Mouse (Mus musculus) heart, embryonic 12.5 days (tissue): ENCODE data around the gene Ipo5. TPM values are rescaled to one million over a fixed set of nuclear protein-coding genes. Genes with fewer than 3 reads are reported as not detected.
A peak's percentile ranks its signal among the peaks of the same experiment; 100 is the strongest.

Experiments
- ATAC-seq: fragments of 200-750 bp; cut with Nextera tagmentation; 2 replicates; pipeline ENCODE4 v1.8.0; 2017; ENCODE audit warnings: moderate TSS enrichment, moderate library complexity; ENCODE audit not compliant: insufficient number of reproducible peaks, low FRiP score
- H3K27ac ChIP-seq: fragments of 300-500 bp; sonication (generic); 2 replicates; pipeline ENCODE4 v1.5.1; 2016; ENCODE audit warnings: mild to moderate bottlenecking, moderate library complexity; ENCODE audit not compliant: poor library complexity, severe bottlenecking
- H3K27me3 ChIP-seq: fragments of 300-500 bp; sonication (generic); replicated peaks from 2 replicates; pipeline ENCODE4 v1.6.1; 2016; ENCODE audit warnings: mild to moderate bottlenecking, moderate library complexity
- H3K36me3 ChIP-seq: fragments of 300-500 bp; sonication (generic); 2 replicates; pipeline ENCODE4 v1.6.1; 2016; ENCODE audit warnings: mild to moderate bottlenecking, moderate library complexity
- H3K4me1 ChIP-seq: fragments of 300-500 bp; sonication (generic); replicated peaks from 2 replicates; pipeline ENCODE4 v1.6.1; 2016; ENCODE audit warnings: mild to moderate bottlenecking
- H3K4me2 ChIP-seq: fragments of 300-500 bp; sonication (generic); 2 replicates; pipeline ENCODE4 v1.6.1; 2016; ENCODE audit warnings: mild to moderate bottlenecking, moderate library complexity
- H3K4me3 ChIP-seq: fragments of 300-500 bp; sonication (generic); 2 replicates; pipeline ENCODE4 v1.5.1; 2016; ENCODE audit warnings: mild to moderate bottlenecking
- H3K9ac ChIP-seq: fragments of 300-500 bp; sonication (generic); 2 replicates; pipeline ENCODE4 v1.6.1; 2016; ENCODE audit warnings: mild to moderate bottlenecking, moderate library complexity
- H3K9me3 ChIP-seq: fragments of 300-500 bp; sonication (generic); replicated peaks from 2 replicates; pipeline ENCODE4 v1.6.1; 2016; ENCODE audit warnings: mild to moderate bottlenecking, moderate library complexity
- WGBS: fragments of 180-500 bp; shearing (Covaris S2); methylation state at CpG from one replicate; pipeline ENCODE4 v1.1.7; 2016; 5-methylcytosine and 5-hydroxymethylcytosine counted together
- polyA plus RNA-seq: library from polyadenylated mRNA; unstranded; fragments of >200 nt; fragmentation: Nextera tagmentation; extraction: Ambion mirVana; gene quantifications from 2 replicates; pipeline ENCODE4 v1.2.1, GENCODE M21; 2016

The Ipo5 gene
- 98.8 and 103 TPM in 2 replicates for polyA plus RNA-seq

DNA sequence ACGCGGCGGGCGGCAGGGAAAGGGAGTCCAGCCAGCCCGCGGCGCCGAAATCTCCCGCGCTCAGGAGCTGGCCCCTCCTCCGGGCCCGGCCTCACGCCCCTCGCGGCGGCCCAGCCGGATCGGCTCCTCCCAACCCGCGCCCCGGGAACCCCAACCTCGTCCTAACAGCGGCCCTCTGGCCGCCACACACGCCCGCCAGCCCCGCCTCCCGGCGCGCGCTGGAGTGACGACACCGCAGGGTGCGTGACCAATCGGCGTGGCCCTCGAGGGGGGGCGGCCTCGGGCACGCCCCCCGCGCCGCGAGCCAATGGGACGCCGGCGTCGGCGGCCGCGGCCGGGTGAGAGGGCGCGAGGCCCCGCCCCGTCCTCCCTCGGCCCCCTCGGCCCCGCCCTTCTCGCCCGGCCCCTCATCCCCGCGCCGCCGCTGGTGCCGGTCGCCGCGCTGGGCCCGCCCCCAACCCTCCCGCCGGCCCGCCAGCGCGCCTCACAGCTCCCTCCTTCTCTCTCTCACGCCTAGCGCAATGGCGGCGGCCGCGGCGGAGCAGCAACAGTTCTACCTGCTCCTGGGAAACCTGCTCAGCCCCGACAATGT, at the start of gene Ipo5:
Ipo5 (plus strand) TSS at position 492 of the 592 bp plus-strand sequence.
- H3K9me3 ChIP-seq = no peaks in the 10 kb centered on the region
- 1% methylated on average over 54 of the region's 83 CpGs for WGBS
- peaks cover 7% of the 10 kb centered on the region; the same call in 1 of the 2 replicates for H3K4me1 ChIP-seq
- H3K4me3 ChIP-seq = peak within 1 kb of the TSS; percentile 99
- no peaks in the 10 kb centered on the region for H3K27me3 ChIP-seq
- peak within 1 kb of the TSS; percentile 94 for H3K9ac ChIP-seq
- H3K4me2 ChIP-seq = peak within 1 kb of the TSS; percentile 96
- peak within 1 kb of the TSS; percentile 92 for H3K27ac ChIP-seq
- ATAC-seq = peak; percentile 98
- no peaks in the 10 kb centered on the region for H3K36me3 ChIP-seq

- Histone ChIP-seq H3K27ac (no peak overlapping the region), H3K9ac (no peak overlapping the region), H3K36me3 (no peaks in the 10 kb centered on the region), H3K27me3 (no peaks in the 10 kb centered on the region), H3K4me3 (no peak overlapping the region), H3K4me2 (no peak overlapping the region), H3K4me1 (no peaks in the 10 kb centered on the region), H3K9me3 (peaks cover 25% of the 10 kb centered on the region)
- ATAC-seq = no peak
- WGBS = 70% methylated on average over 3 of the region's 3 CpGs
These were observed 47.8 kb upstream of the Ipo5 start for GRCm38 (mm10) chr14:120863205-120863604.

- peaks cover 10% of the 10 kb centered on the region; the same call in 1 of the 2 replicates for H3K9me3 ChIP-seq
- no peak overlapping the region for H3K9ac ChIP-seq
- H3K4me3 ChIP-seq = no peak overlapping the region
- H3K4me1 ChIP-seq = no peaks in the 10 kb centered on the region
- H3K4me2 ChIP-seq = no peak overlapping the region
- H3K27ac ChIP-seq = no peak overlapping the region
- no peak for ATAC-seq
- no peaks in the 10 kb centered on the region for H3K27me3 ChIP-seq
- 77% methylated on average over 4 of the region's 4 CpGs for WGBS
- H3K36me3 ChIP-seq = no peaks in the 10 kb centered on the region
These were observed 46.1 kb upstream of the Ipo5 start for GRCm38 (mm10) chr14:120864896-120865295.

DNA sequence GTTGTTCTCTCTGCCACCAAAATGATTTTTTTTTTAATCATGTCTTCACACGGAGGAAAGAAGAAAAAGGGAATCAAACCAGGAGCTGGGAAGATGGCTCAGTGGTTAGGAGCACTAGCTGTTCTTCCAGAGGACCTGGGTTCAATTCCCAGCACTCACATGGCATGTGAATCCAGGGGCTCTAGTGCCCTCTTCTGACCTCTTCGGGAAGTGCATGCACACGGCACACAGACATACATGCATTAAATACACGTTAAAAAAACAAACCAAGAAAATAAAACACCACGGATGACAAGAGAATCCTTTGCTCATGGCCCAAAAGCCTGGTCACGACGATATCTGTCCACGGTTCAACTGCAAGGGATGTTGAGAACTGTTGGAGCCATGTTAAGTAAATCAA, 44.5 kb upstream of the Ipo5 start:
- WGBS = 92% methylated on average over 8 of the region's 8 CpGs
- Histone ChIP-seq H3K36me3 (no peaks in the 10 kb centered on the region), H3K4me1 (peaks cover 3% of the 10 kb centered on the region; the same call in 1 of the 2 replicates), H3K9me3 (peaks cover 14% of the 10 kb centered on the region; the same call in 1 of the 2 replicates), H3K4me3 (no peak overlapping the region), H3K27ac (no peak overlapping the region), H3K4me2 (no peak overlapping the region), H3K27me3 (no peaks in the 10 kb centered on the region), H3K9ac (no peak overlapping the region)
- ATAC-seq = no peak

- WGBS = 78% methylated on average over 5 of the region's 5 CpGs
- no peak overlapping the region for H3K27ac ChIP-seq
- H3K9ac ChIP-seq = no peak overlapping the region
- no peak overlapping the region for H3K4me2 ChIP-seq
- H3K9me3 ChIP-seq = peaks cover 14% of the 10 kb centered on the region; the same call in 1 of the 2 replicates
- H3K27me3 ChIP-seq = no peaks in the 10 kb centered on the region
- peaks cover 3% of the 10 kb centered on the region; the same call in 1 of the 2 replicates for H3K4me1 ChIP-seq
- no peaks in the 10 kb centered on the region for H3K36me3 ChIP-seq
- H3K4me3 ChIP-seq = no peak overlapping the region
- no peak for ATAC-seq
These were observed 43.9 kb upstream of the Ipo5 start for GRCm38 (mm10) chr14:120867121-120867520.

GRCm38 (mm10) chr14:120868494-120868893, 42.5 kb upstream of the Ipo5 start:
- Histone ChIP-seq H3K27ac (no peak overlapping the region), H3K4me1 (peaks cover 3% of the 10 kb centered on the region; the same call in 1 of the 2 replicates), H3K9me3 (peaks cover 5% of the 10 kb centered on the region; the same call in 1 of the 2 replicates), H3K36me3 (no peaks in the 10 kb centered on the region), H3K4me3 (no peak overlapping the region), H3K9ac (no peak overlapping the region; the same call in 1 of the 2 replicates), H3K27me3 (no peaks in the 10 kb centered on the region), H3K4me2 (no peak overlapping the region)
- no peak for ATAC-seq
- WGBS = 69% methylated on average over 8 of the region's 8 CpGs

- Histone ChIP-seq H3K9me3 (0 out of 2 replicates have a peak, but pooled peaks cover 5% of the 10 kb centered on the region), H3K36me3 (no peaks in the 10 kb centered on the region), H3K4me3 (no peak overlapping the region), H3K4me2 (no peak overlapping the region), H3K4me1 (peaks cover 22% of the 10 kb centered on the region), H3K9ac (no peak overlapping the region), H3K27ac (peak overlapping the region; percentile 56), H3K27me3 (no peaks in the 10 kb centered on the region)
- no peak for ATAC-seq
- 66% methylated on average over 5 of the region's 5 CpGs for WGBS
These were observed 40.3 kb upstream of the Ipo5 start for GRCm38 (mm10) chr14:120870736-120871135.

DNA sequence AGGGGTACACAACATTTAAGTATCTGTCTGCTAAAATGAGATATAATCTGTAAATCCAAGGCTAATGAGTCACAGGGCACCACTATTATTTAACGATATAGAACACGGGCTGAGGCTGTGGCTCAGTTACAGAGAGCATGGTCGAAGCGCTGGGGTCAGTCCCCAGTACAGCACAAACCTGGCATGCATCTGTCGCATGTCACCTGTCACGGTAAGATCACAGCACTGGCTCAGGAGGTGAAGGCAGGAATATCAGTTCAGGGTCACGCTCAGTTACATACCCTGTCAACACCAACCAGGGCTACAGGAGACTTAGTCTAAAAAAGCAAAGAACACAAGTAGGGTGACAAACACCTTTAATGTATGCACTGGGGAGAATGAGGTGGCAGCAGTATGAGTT, 36.6 kb upstream of the Ipo5 start:
- Histone ChIP-seq H3K9me3 (0 out of 2 replicates have a peak, but pooled peaks cover 5% of the 10 kb centered on the region), H3K4me3 (no peak overlapping the region), H3K27ac (peak overlapping the region; percentile 70; the same call in 1 of the 2 replicates), H3K36me3 (no peaks in the 10 kb centered on the region), H3K4me1 (peaks cover 34% of the 10 kb centered on the region), H3K9ac (no peak overlapping the region), H3K4me2 (no peak overlapping the region), H3K27me3 (no peaks in the 10 kb centered on the region)
- 54% methylated on average over 7 of the region's 7 CpGs for WGBS
- ATAC-seq = 0 out of 2 replicates have a peak, but pooled peaks have one; percentile 20

DNA sequence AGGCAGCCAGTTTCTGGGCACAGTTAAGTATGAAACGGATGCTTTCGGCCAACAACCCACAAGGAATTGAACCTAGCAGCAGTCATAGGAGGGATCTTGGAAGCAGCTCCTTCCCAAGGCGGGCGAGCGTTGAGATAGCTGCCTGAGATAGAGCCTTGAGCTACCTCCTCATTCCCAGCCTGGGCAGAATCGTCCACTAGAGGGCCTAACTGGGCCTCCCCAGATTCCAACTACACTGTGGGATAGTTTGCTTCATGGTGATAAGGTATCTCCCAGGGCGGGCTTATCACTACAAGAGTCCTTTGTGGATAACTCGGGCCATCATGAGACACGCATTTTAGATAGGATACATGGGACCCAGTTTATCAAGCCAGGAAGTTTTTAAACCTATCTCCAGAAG, 35.9 kb upstream of the Ipo5 start:
- H3K9me3 ChIP-seq = 0 out of 2 replicates have a peak, but pooled peaks cover 2% of the 10 kb centered on the region
- no peaks in the 10 kb centered on the region for H3K27me3 ChIP-seq
- no peak overlapping the region for H3K4me3 ChIP-seq
- H3K27ac ChIP-seq = peak overlapping the region; percentile 70
- peak overlapping the region; percentile 30 for H3K4me2 ChIP-seq
- no peaks in the 10 kb centered on the region for H3K36me3 ChIP-seq
- peaks cover 35% of the 10 kb centered on the region for H3K4me1 ChIP-seq
- 0 out of 2 replicates have a peak overlapping the region, but pooled peaks have one; percentile 11 for H3K9ac ChIP-seq
- 34% methylated on average over 9 of the region's 9 CpGs for WGBS
- ATAC-seq = 0 out of 2 replicates have a peak, but pooled peaks have one; percentile 54

DNA sequence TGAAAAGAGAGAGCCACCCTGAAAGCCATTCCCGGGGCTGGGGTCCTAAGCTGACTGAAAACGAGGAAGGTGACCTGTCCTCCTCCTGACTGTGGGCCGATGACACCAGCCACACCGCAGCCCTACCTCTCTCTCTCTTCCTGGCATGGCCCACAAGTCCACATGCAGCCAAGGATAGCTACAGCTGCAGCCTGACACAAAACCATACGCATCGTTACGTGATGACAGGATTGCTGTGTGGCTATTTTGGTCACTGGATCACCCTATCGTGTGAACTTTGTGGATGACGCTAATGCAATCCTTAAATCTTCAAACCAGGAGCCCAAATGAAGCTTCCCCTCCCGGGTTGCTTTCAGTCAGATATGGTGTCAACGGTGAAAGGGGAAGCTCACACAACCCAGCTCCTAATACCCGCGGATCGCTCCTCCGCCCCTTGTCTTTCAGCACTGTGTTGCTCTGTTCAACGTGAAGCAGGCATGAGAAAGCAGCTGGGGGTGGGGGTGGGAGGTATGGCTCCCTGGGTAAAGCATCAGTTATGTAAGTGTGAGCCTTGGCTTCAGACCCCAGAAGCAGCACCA, 35.1 kb upstream of the Ipo5 start:
- no peak for ATAC-seq
- H3K27me3 ChIP-seq = no peaks in the 10 kb centered on the region
- no peaks in the 10 kb centered on the region for H3K9me3 ChIP-seq
- peak overlapping the region; percentile 30 for H3K4me2 ChIP-seq
- peak overlapping the region; percentile 70 for H3K27ac ChIP-seq
- H3K9ac ChIP-seq = 0 out of 2 replicates have a peak overlapping the region, but pooled peaks have one; percentile 4
- 38% methylated on average over 16 of the region's 16 CpGs for WGBS
- H3K36me3 ChIP-seq = no peaks in the 10 kb centered on the region
- peaks cover 35% of the 10 kb centered on the region for H3K4me1 ChIP-seq
- H3K4me3 ChIP-seq = no peak overlapping the region

DNA sequence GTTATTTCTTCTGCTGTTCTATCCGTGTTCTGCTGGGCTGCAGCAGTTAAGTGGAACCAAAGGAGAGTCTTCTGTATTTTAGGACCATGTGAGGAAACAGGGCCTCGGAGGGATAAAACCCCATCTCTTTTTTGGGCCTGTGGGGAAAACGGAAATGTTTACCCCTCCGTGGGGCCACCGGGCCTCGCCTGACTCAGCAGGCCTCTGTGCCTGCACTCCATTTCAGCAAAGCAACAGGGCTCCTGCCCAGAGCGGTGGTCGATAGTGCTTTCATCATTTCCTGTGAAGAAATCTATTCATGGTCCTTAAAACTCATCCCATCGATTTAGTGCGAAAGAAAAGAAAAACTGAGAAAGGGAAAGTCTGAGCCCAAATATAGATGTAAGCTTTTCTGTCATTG, 33.9 kb upstream of the Ipo5 start:
- peaks cover 35% of the 10 kb centered on the region for H3K4me1 ChIP-seq
- no peak overlapping the region for H3K4me3 ChIP-seq
- H3K27ac ChIP-seq = no peak overlapping the region
- ATAC-seq = no peak
- H3K9ac ChIP-seq = no peak overlapping the region
- H3K36me3 ChIP-seq = no peaks in the 10 kb centered on the region
- no peak overlapping the region for H3K4me2 ChIP-seq
- no peaks in the 10 kb centered on the region for H3K9me3 ChIP-seq
- H3K27me3 ChIP-seq = no peaks in the 10 kb centered on the region
- 67% methylated on average over 10 of the region's 10 CpGs for WGBS
